Mouse (Mus musculus): ENCODE data around the gene Tnfsf12.

GRCm38 (mm10) chr11:69703814-69704612 lies 8.4 kb upstream of the Tnfsf12 start:
- TF ChIP-seq CTCF (IDR thresholded peaks at IDR 0.05) (no peak), EP300 (IDR thresholded peaks at IDR 0.05) (no peak)
